Mouse (Mus musculus): ENCODE results near the gene Zfp316. TPM values are rescaled to one million over a fixed set of nuclear protein-coding genes. Genes with fewer than 3 reads are reported as not detected.

Zfp316 gene
- polyA plus RNA-seq, 1 experiment from 2014 or later = 8.7 TPM

DNA sequence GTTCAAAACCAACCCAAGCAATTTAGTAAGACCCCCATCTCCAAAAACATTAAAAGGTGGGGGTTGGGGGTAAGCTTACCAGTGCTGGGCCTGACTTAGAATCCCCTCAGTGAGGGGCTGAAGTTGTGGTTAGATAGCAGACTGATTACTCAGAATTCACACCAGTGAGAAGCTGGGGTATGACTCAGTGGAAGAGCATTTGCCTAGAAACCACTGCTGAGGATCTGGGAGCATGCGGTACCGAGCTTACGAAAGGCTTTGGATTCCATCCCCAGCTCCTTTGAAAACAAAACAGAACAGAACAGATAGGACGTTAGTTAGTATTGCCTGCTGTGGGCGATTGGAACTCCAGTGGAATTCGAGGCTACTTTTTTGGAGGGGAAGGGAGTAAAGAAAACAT is 1.8 kb upstream of the Zfp316 start:
- no peaks in the 10 kb centered on the region for H3K36me3 ChIP-seq (ENCODE audit: control insufficient read depth, insufficient read depth, low read length)
- H3K4me3 ChIP-seq (ENCODE audit: low read depth, low read length) = no peak overlapping the region
- no peak for ATAC-seq
- peaks cover 24% of the 10 kb centered on the region for H3K4me1 ChIP-seq (ENCODE audit: control insufficient read depth, insufficient read depth, low read length)
- H3K27ac ChIP-seq (ENCODE audit: low read length) = no peak overlapping the region
- H3K4me2 ChIP-seq (ENCODE audit: low read length) = no peak overlapping the region
- no peaks in the 10 kb centered on the region for H3K27me3 ChIP-seq (ENCODE audit: control insufficient read depth, insufficient read depth, low read depth, low read length)
- no peaks in the 10 kb centered on the region for H3K9me3 ChIP-seq (replicated peaks; ENCODE audit: control insufficient read depth, low read length, poor library complexity, severe bottlenecking)
- no peak overlapping the region for H3K9ac ChIP-seq (ENCODE audit: low read depth, low read length)
- 88% methylated on average over 6 of the region's 6 CpGs for WGBS

DNA sequence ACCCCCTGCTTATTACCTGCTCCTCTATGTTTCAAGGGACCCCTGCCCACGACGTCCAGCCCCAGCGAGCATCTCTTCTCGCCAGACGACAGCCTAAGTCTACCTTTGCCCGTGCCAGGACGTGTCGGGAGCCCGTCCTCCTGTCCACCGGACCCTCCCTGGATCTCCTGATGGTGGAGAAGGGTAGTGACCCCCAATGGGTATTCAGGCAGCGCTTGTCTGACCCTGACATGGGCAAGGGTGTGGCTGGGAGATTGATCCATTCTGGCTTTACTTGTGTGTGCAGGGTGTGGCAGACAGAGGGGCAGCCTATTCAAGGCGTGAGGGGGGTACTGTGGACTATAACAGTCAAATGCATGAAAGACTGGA is 313 bp upstream of the Zfp316 start:
- 1% methylated on average over 12 of the region's 12 CpGs for WGBS
- H3K27ac ChIP-seq (ENCODE audit: low read length) = peak overlapping the region; percentile 76

DNA sequence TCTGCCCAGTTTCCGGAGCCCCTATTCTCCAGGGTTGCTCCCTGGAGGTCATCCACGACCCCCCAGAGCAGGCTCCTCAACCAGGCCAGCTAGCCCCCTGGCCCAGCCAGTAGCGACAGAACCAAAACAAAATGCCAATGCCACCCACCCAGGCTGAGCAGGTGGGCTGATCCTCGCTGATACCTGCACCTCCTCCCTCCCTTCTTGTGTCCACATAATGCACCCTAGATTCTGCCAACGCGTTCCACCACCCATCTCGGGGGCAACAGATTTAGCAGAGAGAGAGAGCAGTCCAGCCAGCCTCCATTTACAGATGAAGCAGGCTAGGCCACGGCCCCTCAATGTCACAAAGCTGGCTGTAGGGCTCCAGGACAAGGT is 848 bp downstream of the Zfp316 start:
- no peak; the same call in 1 of the 2 replicates for ATAC-seq

More for the DNA sequence above, 313 bp upstream of the Zfp316 start:
- Histone ChIP-seq H3K9me3 (replicated peaks; ENCODE audit: control insufficient read depth, low read length, poor library complexity, severe bottlenecking) (no peaks in the 10 kb centered on the region), H3K4me3 (ENCODE audit: low read depth, low read length) (peak overlapping the region; percentile 79), H3K4me2 (ENCODE audit: low read length) (peak overlapping the region; percentile 63), H3K36me3 (ENCODE audit: control insufficient read depth, insufficient read depth, low read length) (no peaks in the 10 kb centered on the region), H3K4me1 (ENCODE audit: control insufficient read depth, insufficient read depth, low read length) (peaks cover 27% of the 10 kb centered on the region), H3K9ac (ENCODE audit: low read depth, low read length) (peak overlapping the region; percentile 83), H3K27me3 (ENCODE audit: control insufficient read depth, insufficient read depth, low read depth, low read length) (no peaks in the 10 kb centered on the region)
- ATAC-seq = peak; percentile 44; the same call in 1 of the 2 replicates

DNA sequence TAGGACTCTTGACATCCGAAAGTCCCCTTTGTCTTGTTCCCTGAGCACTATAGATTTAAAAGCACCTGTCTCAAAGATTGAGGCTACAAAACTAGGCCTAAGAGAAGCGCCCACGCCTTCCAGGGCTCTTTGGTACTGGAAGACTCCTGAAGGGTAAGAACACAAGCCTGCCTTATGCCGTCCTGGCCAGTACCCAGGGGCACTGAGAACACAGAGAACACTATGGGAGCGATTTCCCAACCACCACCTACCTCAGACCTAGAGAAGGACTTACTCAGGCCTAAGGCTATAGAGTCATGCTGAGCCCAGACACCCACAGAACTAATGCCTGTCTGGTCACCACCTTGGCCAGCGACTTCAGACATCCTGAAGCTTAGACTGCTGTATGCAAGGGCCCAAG is 3.0 kb downstream of the Zfp316 start:
- ATAC-seq = no peak
- WGBS = 80% methylated on average over 6 of the region's 6 CpGs

More for the DNA sequence above, 848 bp downstream of the Zfp316 start:
- H3K9ac ChIP-seq (ENCODE audit: low read depth, low read length) = peak overlapping the region; percentile 83
- peak overlapping the region; percentile 63 for H3K4me2 ChIP-seq (ENCODE audit: low read length)
- peaks cover 27% of the 10 kb centered on the region for H3K4me1 ChIP-seq (ENCODE audit: control insufficient read depth, insufficient read depth, low read length)
- H3K9me3 ChIP-seq (replicated peaks; ENCODE audit: control insufficient read depth, low read length, poor library complexity, severe bottlenecking) = no peaks in the 10 kb centered on the region
- H3K27ac ChIP-seq (ENCODE audit: low read length) = peak overlapping the region; percentile 83
- 22% methylated on average over 8 of the region's 8 CpGs for WGBS
- H3K27me3 ChIP-seq (ENCODE audit: control insufficient read depth, insufficient read depth, low read depth, low read length) = no peaks in the 10 kb centered on the region
- peak overlapping the region; percentile 79 for H3K4me3 ChIP-seq (ENCODE audit: low read depth, low read length)
- H3K36me3 ChIP-seq (ENCODE audit: control insufficient read depth, insufficient read depth, low read length) = peaks cover 2% of the 10 kb centered on the region; the same call in 1 of the 2 replicates

DNA sequence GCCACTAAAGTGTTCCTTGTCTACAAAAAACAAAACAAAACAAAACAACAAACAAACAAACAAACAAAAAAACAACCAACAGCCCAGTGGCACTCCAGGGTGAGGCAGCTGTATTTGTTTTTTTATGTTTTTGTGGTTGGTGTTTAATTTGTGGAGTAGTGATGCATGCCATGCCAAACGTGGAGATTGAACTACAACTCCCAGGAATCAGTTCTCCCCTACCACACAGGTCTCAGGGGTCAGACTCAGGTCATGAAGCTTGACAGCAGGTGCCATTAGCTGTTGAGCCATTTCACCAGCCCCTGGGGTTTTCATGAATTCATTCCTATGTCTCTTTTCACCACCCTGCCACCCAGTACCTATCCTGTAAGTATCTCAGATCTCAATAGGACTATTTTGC is 4.4 kb downstream of the Zfp316 start:
- WGBS = 61% methylated on average over 1 of the region's 1 CpGs
- H3K4me1 ChIP-seq (ENCODE audit: control insufficient read depth, insufficient read depth, low read length) = peaks cover 17% of the 10 kb centered on the region
- H3K9ac ChIP-seq (ENCODE audit: low read depth, low read length) = no peak overlapping the region
- no peak overlapping the region for H3K4me3 ChIP-seq (ENCODE audit: low read depth, low read length)
- ATAC-seq = no peak
- no peaks in the 10 kb centered on the region for H3K9me3 ChIP-seq (replicated peaks; ENCODE audit: control insufficient read depth, low read length, poor library complexity, severe bottlenecking)
- no peak overlapping the region for H3K27ac ChIP-seq (ENCODE audit: low read length)
- H3K4me2 ChIP-seq (ENCODE audit: low read length) = no peak overlapping the region
- H3K27me3 ChIP-seq (ENCODE audit: control insufficient read depth, insufficient read depth, low read depth, low read length) = no peaks in the 10 kb centered on the region
- peaks cover 21% of the 10 kb centered on the region for H3K36me3 ChIP-seq (ENCODE audit: control insufficient read depth, insufficient read depth, low read length)

More for the DNA sequence above, 3.0 kb downstream of the Zfp316 start:
- Histone ChIP-seq H3K4me2 (ENCODE audit: low read length) (no peak overlapping the region), H3K4me1 (ENCODE audit: control insufficient read depth, insufficient read depth, low read length) (peaks cover 27% of the 10 kb centered on the region), H3K4me3 (ENCODE audit: low read depth, low read length) (no peak overlapping the region), H3K36me3 (ENCODE audit: control insufficient read depth, insufficient read depth, low read length) (peaks cover 16% of the 10 kb centered on the region), H3K27me3 (ENCODE audit: control insufficient read depth, insufficient read depth, low read depth, low read length) (no peaks in the 10 kb centered on the region), H3K27ac (ENCODE audit: low read length) (no peak overlapping the region), H3K9ac (ENCODE audit: low read depth, low read length) (no peak overlapping the region), H3K9me3 (replicated peaks; ENCODE audit: control insufficient read depth, low read length, poor library complexity, severe bottlenecking) (no peaks in the 10 kb centered on the region)

DNA sequence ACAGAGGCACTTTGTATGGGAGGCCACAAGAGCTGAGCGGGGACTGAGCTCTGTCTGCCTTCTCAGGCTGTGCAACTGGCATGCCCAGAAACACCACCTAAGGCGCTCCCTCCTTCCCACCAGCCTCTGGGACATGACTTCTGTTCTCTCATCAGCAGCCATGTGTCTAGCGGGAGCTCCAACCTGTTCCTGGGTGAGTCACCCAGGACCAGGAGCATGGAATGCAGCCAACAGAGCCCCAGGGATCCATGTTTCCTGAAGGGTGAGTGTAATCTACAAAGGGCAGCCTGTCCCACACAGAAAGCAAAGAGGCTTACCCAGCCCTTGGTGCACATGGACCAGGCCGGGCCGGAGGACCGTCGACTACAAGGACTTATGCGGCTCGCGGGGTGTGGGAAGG is 5.1 kb downstream of the Zfp316 start:
- no peak overlapping the region for H3K27ac ChIP-seq (ENCODE audit: low read length)
- no peaks in the 10 kb centered on the region for H3K9me3 ChIP-seq (replicated peaks; ENCODE audit: control insufficient read depth, low read length, poor library complexity, severe bottlenecking)
- no peaks in the 10 kb centered on the region for H3K27me3 ChIP-seq (ENCODE audit: control insufficient read depth, insufficient read depth, low read depth, low read length)
- 95% methylated on average over 10 of the region's 10 CpGs for WGBS
- H3K4me2 ChIP-seq (ENCODE audit: low read length) = no peak overlapping the region
- ATAC-seq = no peak
- H3K9ac ChIP-seq (ENCODE audit: low read depth, low read length) = no peak overlapping the region
- H3K4me1 ChIP-seq (ENCODE audit: control insufficient read depth, insufficient read depth, low read length) = peaks cover 16% of the 10 kb centered on the region
- peaks cover 22% of the 10 kb centered on the region for H3K36me3 ChIP-seq (ENCODE audit: control insufficient read depth, insufficient read depth, low read length)
- no peak overlapping the region for H3K4me3 ChIP-seq (ENCODE audit: low read depth, low read length)

DNA sequence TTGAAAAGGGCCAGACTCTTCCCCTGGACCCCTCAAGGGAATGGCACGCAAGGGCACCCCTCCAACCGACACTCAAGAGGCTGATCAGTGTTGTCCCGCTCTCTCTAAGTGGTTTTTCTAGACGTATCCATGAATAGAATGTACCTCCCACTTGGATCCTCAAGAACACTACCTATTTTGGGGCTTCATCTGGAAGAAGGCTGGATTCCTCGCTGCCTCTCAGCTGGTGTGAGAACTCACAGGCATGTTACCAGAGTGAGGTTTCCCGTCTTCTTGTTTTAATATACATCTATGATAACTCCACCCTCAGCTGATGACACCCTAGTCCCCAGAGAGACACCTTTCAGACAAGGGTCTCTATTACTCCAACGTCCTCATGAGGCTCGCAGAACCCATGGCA is 8.2 kb downstream of the Zfp316 start:
- H3K9ac ChIP-seq (ENCODE audit: low read depth, low read length) = no peak overlapping the region
- peaks cover 16% of the 10 kb centered on the region for H3K27me3 ChIP-seq (ENCODE audit: control insufficient read depth, insufficient read depth, low read depth, low read length)
- H3K36me3 ChIP-seq (ENCODE audit: control insufficient read depth, insufficient read depth, low read length) = peaks cover 29% of the 10 kb centered on the region
- H3K27ac ChIP-seq (ENCODE audit: low read length) = no peak overlapping the region
- H3K4me1 ChIP-seq (ENCODE audit: control insufficient read depth, insufficient read depth, low read length) = peaks cover 3% of the 10 kb centered on the region; the same call in 1 of the 2 replicates
- WGBS = 96% methylated on average over 8 of the region's 8 CpGs
- no peak overlapping the region for H3K4me3 ChIP-seq (ENCODE audit: low read depth, low read length)
- H3K4me2 ChIP-seq (ENCODE audit: low read length) = no peak overlapping the region
- no peaks in the 10 kb centered on the region for H3K9me3 ChIP-seq (replicated peaks; ENCODE audit: control insufficient read depth, low read length, poor library complexity, severe bottlenecking)
- ATAC-seq = no peak

DNA sequence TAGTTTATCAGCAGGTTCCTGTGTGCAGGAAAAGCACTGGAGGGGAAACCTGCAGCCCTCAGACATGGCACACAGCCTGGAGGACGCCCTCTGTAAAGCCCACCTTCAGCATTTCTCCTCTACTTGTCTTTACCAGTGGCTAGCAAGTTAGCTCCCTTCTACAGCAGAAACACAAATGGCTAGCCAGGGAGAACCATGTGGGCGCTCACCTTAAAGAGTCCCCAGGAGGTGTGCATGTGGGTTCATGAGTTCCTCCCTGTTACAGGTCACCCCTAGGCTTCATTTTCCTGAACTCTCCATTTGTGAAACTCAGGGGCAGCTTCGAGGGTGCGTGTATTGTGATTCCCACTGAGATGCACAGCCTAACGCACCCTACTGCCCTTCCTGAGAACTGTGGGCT is 14.0 kb downstream of the Zfp316 start:
- peaks cover 42% of the 10 kb centered on the region for H3K36me3 ChIP-seq (ENCODE audit: control insufficient read depth, insufficient read depth, low read length)
- no peak for ATAC-seq
- WGBS = 85% methylated on average over 5 of the region's 5 CpGs

DNA sequence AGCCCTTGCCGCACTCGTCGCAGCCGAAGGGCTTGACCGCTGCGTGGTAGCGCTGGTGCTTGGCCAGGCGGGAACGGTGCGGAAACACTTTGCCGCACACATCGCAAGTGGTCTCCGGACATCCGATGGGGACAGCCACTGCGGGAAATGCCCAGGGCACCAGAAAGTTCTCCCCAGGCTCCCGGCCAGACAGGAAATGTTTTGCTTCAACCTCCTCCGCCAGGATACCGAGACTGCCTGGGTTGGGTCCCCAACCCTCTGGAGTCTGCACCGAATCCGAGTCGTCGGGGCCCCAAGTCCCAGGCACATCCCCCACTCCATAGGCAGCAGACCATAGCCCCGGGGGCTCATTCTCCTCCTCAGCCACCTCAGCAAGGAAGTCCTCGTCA is 14.7 kb downstream of the Zfp316 start:
- H3K4me1 ChIP-seq (ENCODE audit: control insufficient read depth, insufficient read depth, low read length) = peaks cover 14% of the 10 kb centered on the region
- no peak overlapping the region for H3K4me3 ChIP-seq (ENCODE audit: low read depth, low read length)
- ATAC-seq = no peak
- no peaks in the 10 kb centered on the region; the same call in 1 of the 2 replicates for H3K9me3 ChIP-seq (replicated peaks; ENCODE audit: control insufficient read depth, low read length, poor library complexity, severe bottlenecking)
- H3K27me3 ChIP-seq (ENCODE audit: control insufficient read depth, insufficient read depth, low read depth, low read length) = peaks cover 28% of the 10 kb centered on the region
- H3K9ac ChIP-seq (ENCODE audit: low read depth, low read length) = no peak overlapping the region
- 31% methylated on average over 24 of the region's 24 CpGs for WGBS
- H3K36me3 ChIP-seq (ENCODE audit: control insufficient read depth, insufficient read depth, low read length) = peaks cover 42% of the 10 kb centered on the region
- no peak overlapping the region for H3K4me2 ChIP-seq (ENCODE audit: low read length)
- no peak overlapping the region for H3K27ac ChIP-seq (ENCODE audit: low read length)

More for the DNA sequence above, 14.0 kb downstream of the Zfp316 start:
- Histone ChIP-seq H3K27ac (ENCODE audit: low read length) (no peak overlapping the region), H3K9me3 (replicated peaks; ENCODE audit: control insufficient read depth, low read length, poor library complexity, severe bottlenecking) (no peaks in the 10 kb centered on the region; the same call in 1 of the 2 replicates), H3K4me3 (ENCODE audit: low read depth, low read length) (no peak overlapping the region), H3K27me3 (ENCODE audit: control insufficient read depth, insufficient read depth, low read depth, low read length) (peaks cover 28% of the 10 kb centered on the region), H3K4me1 (ENCODE audit: control insufficient read depth, insufficient read depth, low read length) (peaks cover 14% of the 10 kb centered on the region), H3K9ac (ENCODE audit: low read depth, low read length) (no peak overlapping the region), H3K4me2 (ENCODE audit: low read length) (no peak overlapping the region)

Data from midbrain, embryonic 16.5 days (tissue).